Mouse (Mus musculus): ENCODE results near the gene Gm21119.
"Not testable (repeated sequence)": the region's sequence is repeated elsewhere in the genome, so short reads cannot be mapped to it uniquely, and the experiment has no call there.

DNA sequence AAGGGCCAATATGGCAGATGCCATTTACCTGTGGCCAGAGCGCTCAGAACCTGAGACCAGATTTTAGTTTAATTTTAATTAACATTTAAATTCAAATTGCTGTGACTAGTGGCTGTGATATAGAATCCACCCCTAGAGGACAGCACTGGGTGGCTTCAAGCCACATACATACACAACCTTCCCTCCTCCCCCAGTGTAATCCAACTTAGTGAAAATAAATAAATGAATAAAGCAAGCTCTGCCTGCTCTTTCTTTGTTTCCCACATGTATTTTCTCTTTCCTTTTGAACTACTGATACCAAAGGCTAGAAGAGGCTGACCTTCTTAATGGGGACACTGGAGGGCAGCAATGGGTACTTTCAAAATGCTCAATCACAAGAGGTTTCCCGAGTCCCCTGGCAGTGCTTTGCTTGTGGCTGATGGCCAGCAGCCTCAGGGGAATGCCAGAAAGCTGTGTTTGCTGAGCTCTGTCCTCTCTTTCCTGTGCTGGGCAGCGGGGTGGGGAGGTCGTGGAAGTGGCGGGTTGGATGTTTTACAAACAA lies 21.9 kb upstream of the Gm21119 start:
- not testable (repeated sequence) for TF ChIP-seq CTCF (IDR thresholded peaks at IDR 0.05; ENCODE audit: borderline replicate concordance, insufficient read depth, low read length); POLR2A (IDR thresholded peaks at IDR 0.05; ENCODE audit: low read depth, low read length)
